Mouse (Mus musculus) left cerebral cortex, adult 18-20 months (tissue): Measurements from ENCODE around the gene Ppp1r12b. TPM values are rescaled to one million over a fixed set of nuclear protein-coding genes. Genes with fewer than 3 reads are reported as not detected.

ENCODE experiments used
- microRNA-seq, 2 experiments: library from miRNA; unstranded; fragments of <30 nt; microRNA quantifications; one replicate each; pipeline ENCODE4 v1.2.0; 2021
- total RNA-seq, 2 experiments: library from RNA; stranded (reverse); gene quantifications; 2 replicates each; pipeline ENCODE4 v1.2.3; 2021

The Ppp1r12b gene
- total RNA-seq, 2 experiments from 2014 or later: 74.7 to 78.5 TPM

Small RNA genes within 50 kb of the gene (microRNA-seq; reads per million reads assigned to microRNA genes)
- 0 reads per million in 2 experiments for gene Gm22232

Other genes starting within 250 kb of the Ppp1r12b start
- gene Ube2t, start 6.6 kb upstream of the Ppp1r12b start, total RNA-seq: 1 to 10 TPM; 1.6 to 1.8 TPM
- 1 to 10 TPM; 1.5 to 2.7 TPM for gene Lgr6, start 149.3 kb upstream of the Ppp1r12b start, total RNA-seq
- under 1 TPM; 0.45 to 0.91 TPM for gene Ptpn7, start 176.8 kb upstream of the Ppp1r12b start, total RNA-seq
- 100 to 1,000 TPM; 264 to 266 TPM for gene Arl8a, start 190.9 kb upstream of the Ppp1r12b start, total RNA-seq
- 100 to 1,000 TPM; 160 to 178 TPM for gene Gpr37l1, start 211.7 kb upstream of the Ppp1r12b start, total RNA-seq